Mouse (Mus musculus) limb, embryonic 12.5 days (tissue): ENCODE results near the gene C1qtnf2. TPM values are rescaled to one million over a fixed set of nuclear protein-coding genes. Genes with fewer than 3 reads are reported as not detected.

Experiments
- ATAC-seq: fragments of 200-750 bp; cut with Nextera tagmentation; 2 replicates; pipeline ENCODE4 v1.8.0; 2017; ENCODE audit warnings: low read depth, moderate TSS enrichment; ENCODE audit not compliant: insufficient number of reproducible peaks, insufficient read depth, low FRiP score, low TSS enrichment
- H3K27ac ChIP-seq: fragments of 300-500 bp; sonication (generic); 2 replicates; pipeline ENCODE4 v1.5.1; 2016; ENCODE audit warnings: mild to moderate bottlenecking, moderate library complexity
- H3K27me3 ChIP-seq: fragments of 300-500 bp; sonication (generic); 2 replicates; pipeline ENCODE4 v1.6.1; 2016; ENCODE audit warnings: mild to moderate bottlenecking, moderate library complexity
- H3K36me3 ChIP-seq: fragments of 300-500 bp; sonication (generic); 2 replicates; pipeline ENCODE4 v1.6.1; 2016; ENCODE audit warnings: mild to moderate bottlenecking, moderate library complexity
- H3K4me1 ChIP-seq: fragments of 300-500 bp; sonication (generic); replicated peaks from 2 replicates; pipeline ENCODE4 v1.6.1; 2016
- H3K4me2 ChIP-seq: fragments of 300-500 bp; sonication (generic); 2 replicates; pipeline ENCODE4 v1.6.1; 2016; ENCODE audit warnings: mild to moderate bottlenecking, moderate library complexity
- H3K4me3 ChIP-seq: fragments of 300-500 bp; sonication (generic); replicated peaks from 2 replicates; pipeline ENCODE4 v1.5.1; 2016; ENCODE audit warnings: mild to moderate bottlenecking
- H3K9ac ChIP-seq: fragments of 300-500 bp; sonication (generic); replicated peaks from 2 replicates; pipeline ENCODE4 v1.6.1; 2016; ENCODE audit warnings: mild to moderate bottlenecking, moderate library complexity
- H3K9me3 ChIP-seq: fragments of 300-500 bp; sonication (generic); 2 replicates; pipeline ENCODE4 v1.6.1; 2016; ENCODE audit warnings: mild to moderate bottlenecking, moderate library complexity
- WGBS: fragments of 180-500 bp; shearing (Covaris S2); methylation state at CpG from one replicate; pipeline ENCODE4 v1.1.7; 2016; 5-methylcytosine and 5-hydroxymethylcytosine counted together
- polyA plus RNA-seq: library from polyadenylated mRNA; unstranded; fragments of >200 nt; fragmentation: Nextera tagmentation; extraction: Ambion mirVana; gene quantifications from 2 replicates; pipeline ENCODE4 v1.2.1, GENCODE M21; 2016

C1qtnf2 gene
- polyA plus RNA-seq, 1 experiment from 2014 or later: 3.2 TPM

DNA sequence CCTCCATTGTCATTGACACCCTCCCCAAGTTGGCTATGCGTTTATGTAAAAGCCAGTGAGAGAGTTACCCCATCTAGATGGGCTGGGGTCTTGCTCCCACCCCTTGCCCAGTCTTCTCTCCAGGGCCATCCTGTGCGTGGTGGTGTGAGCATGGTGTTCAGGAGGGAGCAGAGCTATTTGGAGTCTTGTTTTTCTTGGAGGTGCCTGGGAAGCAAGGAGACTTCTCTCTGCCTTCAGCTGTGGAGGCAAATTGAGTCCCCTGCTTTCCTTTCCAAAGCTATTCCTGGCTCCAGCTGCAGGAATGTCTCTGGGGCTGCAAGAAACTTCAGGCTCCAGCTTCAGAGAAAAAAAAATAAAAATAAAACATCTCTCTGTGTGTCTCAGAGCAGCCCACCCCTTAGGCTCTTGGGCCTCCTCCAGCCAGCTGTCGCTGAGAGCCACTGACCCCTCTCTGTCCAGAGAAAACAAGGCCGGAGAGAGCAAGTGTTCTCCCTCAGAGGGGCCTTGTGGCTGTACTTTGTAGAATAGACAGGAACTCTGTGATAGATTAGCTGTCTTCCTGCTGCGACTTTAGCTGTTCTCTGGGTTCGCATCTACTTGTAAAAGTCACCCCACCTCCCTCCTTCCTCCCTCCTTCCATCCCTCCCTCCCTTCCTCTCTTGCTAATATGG lies 9.2 kb downstream of the C1qtnf2 start:
- no peak; the same call in 1 of the 2 replicates for ATAC-seq
- Histone ChIP-seq H3K27me3 (no peaks in the 10 kb centered on the region), H3K4me3 (no peak overlapping the region), H3K4me1 (peaks cover 45% of the 10 kb centered on the region), H3K36me3 (no peaks in the 10 kb centered on the region), H3K27ac (peak overlapping the region; percentile 68), H3K4me2 (no peak overlapping the region), H3K9ac (no peak overlapping the region), H3K9me3 (no peaks in the 10 kb centered on the region)
- WGBS: 21% methylated on average over 6 of the region's 6 CpGs

- 74% methylated on average over 4 of the region's 4 CpGs for WGBS
- Histone ChIP-seq H3K4me2 (no peak overlapping the region), H3K9me3 (no peaks in the 10 kb centered on the region)
Observed at GRCm38 (mm10) chr11:43484057-43484456, 10.0 kb downstream of the C1qtnf2 start.

GRCm38 (mm10) chr11:43484652-43485051 lies 10.6 kb downstream of the C1qtnf2 start:
- no peak overlapping the region for H3K4me3 ChIP-seq
- no peaks in the 10 kb centered on the region for H3K36me3 ChIP-seq
- no peak overlapping the region for H3K9ac ChIP-seq
- H3K4me2 ChIP-seq: no peak overlapping the region
- H3K27me3 ChIP-seq: no peaks in the 10 kb centered on the region
- no peaks in the 10 kb centered on the region for H3K9me3 ChIP-seq
- H3K4me1 ChIP-seq: peaks cover 45% of the 10 kb centered on the region
- no peak overlapping the region for H3K27ac ChIP-seq
- no peak for ATAC-seq
- 38% methylated on average over 11 of the region's 11 CpGs for WGBS

More at GRCm38 (mm10) chr11:43484057-43484456, 10.0 kb downstream of the C1qtnf2 start:
- Histone ChIP-seq H3K4me3 (no peak overlapping the region), H3K9ac (no peak overlapping the region), H3K27me3 (no peaks in the 10 kb centered on the region), H3K4me1 (peaks cover 45% of the 10 kb centered on the region), H3K27ac (peak overlapping the region; percentile 20; the same call in 1 of the 2 replicates), H3K36me3 (no peaks in the 10 kb centered on the region)
- ATAC-seq: no peak

- Histone ChIP-seq H3K27ac (no peak overlapping the region), H3K9ac (no peak overlapping the region), H3K4me1 (peaks cover 34% of the 10 kb centered on the region), H3K36me3 (no peaks in the 10 kb centered on the region), H3K4me2 (no peak overlapping the region), H3K4me3 (no peak overlapping the region), H3K9me3 (no peaks in the 10 kb centered on the region), H3K27me3 (no peaks in the 10 kb centered on the region)
- no peak for ATAC-seq
- 91% methylated on average over 9 of the region's 9 CpGs for WGBS
Observed at GRCm38 (mm10) chr11:43485855-43486254, 11.8 kb downstream of the C1qtnf2 start.

DNA sequence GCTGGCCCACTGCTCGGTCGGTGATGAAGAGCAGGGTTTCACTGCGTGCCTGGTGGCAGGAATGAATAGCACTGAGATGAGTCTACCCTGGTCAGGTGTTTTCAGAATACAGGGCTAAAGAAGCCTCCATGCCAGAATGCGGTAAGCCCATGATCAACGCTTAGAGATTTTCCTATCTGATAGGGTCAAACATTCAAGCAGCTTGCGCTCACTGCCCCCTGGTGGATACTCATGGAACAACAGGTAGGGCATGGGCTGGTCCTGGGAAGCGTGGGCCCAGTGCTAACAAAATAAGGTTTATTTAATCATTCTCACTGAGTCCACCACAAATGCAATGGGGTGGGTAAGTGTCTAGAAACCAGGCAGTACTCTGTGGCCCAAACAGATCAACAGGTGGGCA lies 18.6 kb downstream of the C1qtnf2 start:
- Histone ChIP-seq H3K27ac (no peak overlapping the region), H3K27me3 (no peaks in the 10 kb centered on the region), H3K4me1 (no peaks in the 10 kb centered on the region), H3K36me3 (no peaks in the 10 kb centered on the region), H3K4me2 (no peak overlapping the region), H3K4me3 (no peak overlapping the region), H3K9ac (no peak overlapping the region), H3K9me3 (no peaks in the 10 kb centered on the region)
- WGBS: 33% methylated on average over 7 of the region's 7 CpGs
- no peak for ATAC-seq

DNA sequence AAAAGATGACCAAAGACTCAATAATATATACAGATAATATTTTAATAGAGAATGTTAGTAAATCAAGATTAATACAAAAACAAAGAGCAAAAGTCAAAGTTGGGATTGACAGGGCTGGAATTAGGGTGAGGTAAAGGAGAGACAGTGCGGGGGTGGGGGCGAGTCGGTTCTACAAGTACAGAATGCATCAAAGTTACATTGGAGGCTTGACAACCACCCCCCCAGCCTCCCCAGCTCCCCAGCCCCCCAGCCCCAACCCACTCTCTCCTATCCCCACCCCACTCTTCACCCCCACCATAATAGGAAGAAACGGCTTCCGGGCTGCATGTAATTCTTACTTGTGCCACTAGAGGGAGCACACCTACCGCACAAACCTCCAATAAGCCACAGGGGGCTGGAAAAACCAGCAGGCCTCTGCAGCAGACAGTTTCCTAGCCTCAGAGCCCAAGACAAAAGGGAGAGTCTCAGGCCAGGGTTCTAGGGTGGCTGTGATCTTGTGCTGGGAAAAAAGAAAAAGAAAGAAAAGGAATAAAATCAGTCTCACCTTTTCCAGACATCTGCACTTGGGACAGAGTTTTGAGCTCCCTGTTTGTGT lies 19.8 kb downstream of the C1qtnf2 start:
- no peaks in the 10 kb centered on the region for H3K4me1 ChIP-seq
- WGBS: 24% methylated on average over 6 of the region's 6 CpGs
- H3K4me3 ChIP-seq: no peak overlapping the region
- no peak overlapping the region for H3K4me2 ChIP-seq
- no peaks in the 10 kb centered on the region for H3K9me3 ChIP-seq
- no peak overlapping the region for H3K27ac ChIP-seq
- H3K9ac ChIP-seq: no peak overlapping the region
- H3K36me3 ChIP-seq: no peaks in the 10 kb centered on the region
- peak; percentile 72 for ATAC-seq
- H3K27me3 ChIP-seq: no peaks in the 10 kb centered on the region

DNA sequence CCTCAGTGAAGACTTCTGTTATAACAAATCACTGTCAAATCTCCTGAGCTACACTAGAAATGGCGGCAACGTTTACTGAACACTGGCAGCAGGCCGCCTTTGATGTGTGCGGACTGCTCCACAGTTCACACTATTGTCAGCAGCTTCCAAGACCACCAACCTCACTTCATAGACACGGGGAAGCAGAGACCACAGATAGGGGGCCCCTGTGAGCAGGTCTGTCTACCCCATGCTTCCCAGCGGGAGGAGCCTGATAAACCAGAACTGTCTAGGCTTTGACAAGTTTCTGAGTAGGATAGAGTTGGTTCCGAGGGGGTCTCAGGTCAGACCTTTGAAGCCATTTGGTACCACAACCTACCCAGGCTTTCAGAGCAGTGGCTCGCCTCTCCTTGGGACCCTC lies 21.0 kb downstream of the C1qtnf2 start:
- Histone ChIP-seq H3K27ac (no peak overlapping the region), H3K9ac (no peak overlapping the region), H3K4me3 (no peak overlapping the region), H3K36me3 (no peaks in the 10 kb centered on the region), H3K9me3 (no peaks in the 10 kb centered on the region), H3K4me1 (no peaks in the 10 kb centered on the region), H3K4me2 (no peak overlapping the region), H3K27me3 (no peaks in the 10 kb centered on the region)
- 52% methylated on average over 8 of the region's 8 CpGs for WGBS
- ATAC-seq: no peak

DNA sequence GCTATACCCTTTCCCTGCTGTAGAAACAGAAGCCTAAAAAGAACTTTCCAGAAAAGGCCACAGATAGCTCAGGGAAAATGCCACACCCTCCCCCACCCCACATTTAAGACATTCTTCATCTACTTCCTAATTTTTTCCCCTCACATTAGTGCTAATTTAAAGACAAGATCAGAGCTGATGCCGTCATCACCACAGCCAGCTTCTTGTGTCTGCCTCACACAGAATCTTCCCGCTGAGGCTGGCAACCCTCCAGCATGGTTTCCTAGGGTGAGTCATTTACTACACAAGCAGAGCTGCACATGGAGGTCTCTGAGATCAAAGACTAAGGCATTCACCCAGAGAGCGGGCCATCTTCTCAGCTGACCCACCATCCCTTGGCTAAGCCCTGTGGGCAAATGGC lies 21.5 kb downstream of the C1qtnf2 start:
- no peak overlapping the region for H3K4me3 ChIP-seq
- H3K9ac ChIP-seq: no peak overlapping the region
- H3K9me3 ChIP-seq: no peaks in the 10 kb centered on the region
- H3K36me3 ChIP-seq: no peaks in the 10 kb centered on the region
- ATAC-seq: no peak
- H3K27ac ChIP-seq: no peak overlapping the region
- H3K27me3 ChIP-seq: no peaks in the 10 kb centered on the region
- H3K4me2 ChIP-seq: no peak overlapping the region
- H3K4me1 ChIP-seq: no peaks in the 10 kb centered on the region
- 61% methylated on average over 3 of the region's 3 CpGs for WGBS

DNA sequence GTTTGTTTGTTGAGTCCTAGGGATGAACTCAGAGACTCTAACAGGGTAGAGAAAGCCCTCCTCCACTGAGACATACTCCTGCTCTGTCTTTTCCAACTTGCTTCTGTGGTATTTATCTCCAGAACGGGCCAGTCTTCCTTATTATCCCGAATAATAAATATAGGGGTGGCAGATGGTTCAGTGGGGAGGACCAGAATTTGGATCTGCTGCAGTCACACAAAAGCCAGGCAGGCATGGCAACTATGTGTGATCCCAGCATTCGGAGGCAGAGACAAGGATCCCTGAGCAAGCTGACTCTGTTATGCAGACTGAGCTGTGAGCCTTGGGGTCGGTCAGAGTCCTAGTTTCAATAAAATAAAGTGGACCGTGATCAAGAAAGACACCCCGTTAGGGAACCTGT lies 27.2 kb downstream of the C1qtnf2 start:
- H3K9me3 ChIP-seq: no peaks in the 10 kb centered on the region
- no peaks in the 10 kb centered on the region for H3K36me3 ChIP-seq
- no peak overlapping the region for H3K9ac ChIP-seq
- no peak for ATAC-seq
- H3K4me2 ChIP-seq: no peak overlapping the region
- H3K27me3 ChIP-seq: no peaks in the 10 kb centered on the region
- no peak overlapping the region for H3K4me3 ChIP-seq
- H3K27ac ChIP-seq: no peak overlapping the region
- WGBS: 86% methylated on average over 6 of the region's 6 CpGs
- no peaks in the 10 kb centered on the region for H3K4me1 ChIP-seq

GRCm38 (mm10) chr11:43505188-43505587 lies 31.1 kb downstream of the C1qtnf2 start:
- H3K9me3 ChIP-seq: no peaks in the 10 kb centered on the region
- no peak overlapping the region for H3K4me2 ChIP-seq
- WGBS: 90% methylated on average over 7 of the region's 7 CpGs
- ATAC-seq: no peak
- no peak overlapping the region for H3K9ac ChIP-seq
- no peaks in the 10 kb centered on the region for H3K36me3 ChIP-seq
- H3K4me3 ChIP-seq: no peak overlapping the region
- no peak overlapping the region for H3K27ac ChIP-seq
- H3K4me1 ChIP-seq: no peaks in the 10 kb centered on the region
- H3K27me3 ChIP-seq: no peaks in the 10 kb centered on the region

- Histone ChIP-seq H3K9me3 (no peaks in the 10 kb centered on the region), H3K9ac (no peak overlapping the region), H3K4me2 (no peak overlapping the region), H3K27ac (no peak overlapping the region), H3K36me3 (no peaks in the 10 kb centered on the region), H3K4me3 (no peak overlapping the region), H3K27me3 (no peaks in the 10 kb centered on the region), H3K4me1 (no peaks in the 10 kb centered on the region)
- WGBS: 83% methylated on average over 6 of the region's 6 CpGs
- no peak for ATAC-seq
Observed at GRCm38 (mm10) chr11:43507976-43508375, 33.9 kb downstream of the C1qtnf2 start.

DNA sequence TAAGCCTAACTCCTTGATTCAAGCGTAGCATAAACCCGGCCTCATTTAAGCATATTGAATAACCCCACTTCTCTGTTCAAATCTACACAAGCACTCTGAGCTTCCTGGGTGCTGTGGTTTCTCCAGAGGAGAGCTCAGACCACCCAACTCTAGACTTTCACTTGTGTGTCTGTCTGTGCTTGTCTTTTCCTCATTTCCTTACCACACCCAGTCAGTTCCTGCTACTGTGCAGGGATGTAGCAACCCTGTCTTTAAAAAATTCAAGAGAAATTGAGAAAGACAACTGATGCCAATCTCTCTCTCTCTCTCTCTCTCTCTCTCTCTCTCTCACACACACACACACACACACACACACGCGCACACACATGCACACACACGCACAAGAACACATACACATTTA lies 35.8 kb downstream of the C1qtnf2 start:
- H3K27ac ChIP-seq: no peak overlapping the region
- H3K9me3 ChIP-seq: no peaks in the 10 kb centered on the region
- WGBS: 94% methylated on average over 5 of the region's 5 CpGs
- H3K4me3 ChIP-seq: no peak overlapping the region
- H3K4me1 ChIP-seq: no peaks in the 10 kb centered on the region
- no peaks in the 10 kb centered on the region for H3K27me3 ChIP-seq
- no peak for ATAC-seq
- no peaks in the 10 kb centered on the region for H3K36me3 ChIP-seq
- H3K9ac ChIP-seq: no peak overlapping the region
- H3K4me2 ChIP-seq: no peak overlapping the region
